Mouse (Mus musculus) spleen, embryonic (tissue): ENCODE results near the gene Traf4.
"Not testable (repeated sequence)": the region's sequence is repeated elsewhere in the genome, so short reads cannot be mapped to it uniquely, and the experiment has no call there.

Experiments
- CTCF ChIA-PET: fragments of 350-600 bp; sonication (Branson Sonifier 250); formaldehyde crosslinking; loops from one replicate; lab custom pipeline; 2022; lab: Charles Lee

Gene Traf4

DNA sequence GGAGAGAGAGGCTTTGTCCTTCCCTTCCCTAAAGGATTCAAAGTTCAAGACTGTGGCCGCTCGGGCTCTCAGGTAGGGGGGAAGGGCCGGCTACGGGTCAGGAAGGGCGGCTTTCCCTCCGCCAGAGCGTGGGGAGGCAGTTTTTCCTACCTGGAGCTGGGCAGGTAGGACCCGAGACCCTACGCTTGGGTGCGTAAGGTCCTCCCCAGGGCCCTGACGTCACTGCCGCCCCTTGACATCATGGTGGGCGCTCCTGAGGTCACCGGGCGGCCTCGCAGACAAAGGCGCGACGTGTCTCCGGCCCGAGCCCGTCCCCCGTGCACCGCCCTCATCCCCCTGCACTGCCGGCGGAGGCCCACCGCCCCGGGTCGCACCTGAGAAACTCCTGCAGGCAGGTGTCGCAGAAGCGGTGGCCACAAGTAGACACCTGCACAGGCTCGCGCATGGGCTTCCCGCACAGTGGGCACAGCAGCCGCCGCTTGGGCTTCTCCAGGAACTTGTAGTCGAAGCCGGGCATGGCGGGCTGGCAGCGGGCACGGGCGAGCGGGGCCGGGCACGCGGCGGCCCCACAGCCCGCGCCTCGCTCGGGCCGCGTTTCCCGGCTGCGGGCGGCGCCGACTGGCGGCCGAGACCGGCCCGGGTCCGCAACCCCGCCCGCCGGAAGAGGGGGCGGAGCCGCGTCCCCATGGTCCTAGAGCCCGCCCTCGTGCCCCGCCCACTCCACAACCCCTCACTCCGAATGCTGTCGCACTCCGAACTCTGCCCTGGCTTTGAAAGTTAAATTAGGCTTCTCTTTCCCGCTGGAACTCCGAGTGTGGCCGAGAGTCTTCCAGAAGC is at the start of gene Traf4:
Gene Traf4, minus strand, starts transcription at position 666 of the 837 bp plus-strand sequence.
- CTCF ChIA-PET, result interaction anchor here (0.7 kb wide), 1 partner anchor 140 kb away, joined by 3 read pairs; no protein-coding TSS in a partner anchor

DNA sequence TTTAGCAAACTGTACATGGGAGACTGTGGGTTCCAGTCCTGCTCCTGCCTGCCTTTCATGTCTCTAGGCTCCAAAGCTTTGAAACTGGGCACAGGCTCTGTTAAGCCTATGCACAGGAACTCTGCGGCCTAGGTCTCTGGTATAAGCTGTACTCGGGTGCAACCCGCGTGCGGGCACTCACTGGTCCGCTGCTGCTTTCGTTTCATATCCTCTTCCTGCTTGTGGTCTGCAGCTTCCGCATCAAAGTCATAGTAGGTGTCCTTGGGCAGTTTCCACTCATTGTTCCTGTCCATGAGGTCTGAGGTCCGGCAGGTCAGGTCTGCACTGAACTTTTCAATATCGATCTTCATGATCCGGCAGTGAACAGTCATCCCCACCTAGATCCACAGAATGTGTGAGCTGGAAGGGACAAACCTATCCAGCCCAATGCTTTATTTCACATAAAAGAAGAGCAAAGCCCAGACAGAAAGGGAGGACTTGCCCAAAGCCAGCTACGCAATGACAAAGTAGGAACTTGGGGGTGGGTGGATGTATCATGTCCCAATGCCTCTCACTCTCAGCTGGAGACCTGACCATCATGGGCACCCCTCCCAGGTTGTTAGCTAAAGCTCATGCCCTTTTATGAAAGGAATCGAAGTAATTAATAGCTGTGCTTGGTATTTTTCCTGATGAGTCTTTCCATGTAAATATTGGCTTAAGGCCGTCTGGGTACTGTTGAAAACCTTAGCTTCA is 47.9 kb upstream of the Traf4 start:
- CTCF ChIA-PET, result interaction anchor here (1.0 kb wide), 1 partner anchor 12 kb away, joined by 3 read pairs; no protein-coding TSS in a partner anchor

DNA sequence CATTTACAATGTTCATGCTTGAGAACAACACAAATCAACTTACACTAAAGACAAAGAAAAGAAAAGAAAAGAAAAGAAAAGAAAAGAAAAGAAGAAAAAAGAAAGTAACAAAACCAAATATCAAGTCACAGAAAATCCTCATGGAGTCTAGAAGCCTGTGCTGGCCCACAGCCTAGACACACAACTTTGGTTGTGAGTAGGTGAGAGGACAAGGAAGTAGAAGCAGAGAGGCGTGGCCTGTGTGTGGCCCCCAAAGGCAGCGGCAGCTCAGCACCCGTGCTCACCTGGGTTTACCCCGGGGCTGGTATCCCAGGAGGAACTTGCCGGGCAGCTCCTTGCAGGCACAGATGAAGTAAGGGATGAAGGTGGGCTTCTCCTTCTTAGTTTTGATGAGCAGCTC is 46.1 kb upstream of the Traf4 start:
- CTCF ChIA-PET, result interaction anchor here (0.6 to 1.2 kb wide), 2 partner anchors 22 to 34 kb away, joined by 3 read pairs; partner anchors contain the start of genes Sdf2 and Supt6

DNA sequence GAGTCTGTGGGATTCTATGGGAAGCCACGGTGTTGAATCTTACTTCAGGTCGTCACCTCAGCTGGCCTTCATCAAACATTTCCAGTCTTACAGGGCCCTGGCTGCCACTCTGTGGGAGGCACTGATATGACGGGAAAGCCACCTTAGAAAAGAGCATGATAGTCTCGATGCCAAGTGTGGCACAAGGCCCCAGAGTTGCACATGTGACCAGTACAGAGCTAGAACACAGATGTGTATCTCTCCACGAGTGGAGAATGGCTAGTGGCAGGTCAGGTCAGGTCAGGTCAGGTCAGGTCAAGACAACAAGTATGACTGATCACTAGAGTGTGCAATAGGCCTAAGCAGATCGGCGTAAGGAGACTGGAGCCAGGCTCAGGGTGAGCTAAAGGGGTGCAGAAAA is 45.2 kb upstream of the Traf4 start:
- CTCF ChIA-PET, result interaction anchor here (0.6 to 1.2 kb wide), 4 partner anchors 19 to 50 kb away, joined by 3 to 9 read pairs (median 3); no protein-coding TSS in a partner anchor

DNA sequence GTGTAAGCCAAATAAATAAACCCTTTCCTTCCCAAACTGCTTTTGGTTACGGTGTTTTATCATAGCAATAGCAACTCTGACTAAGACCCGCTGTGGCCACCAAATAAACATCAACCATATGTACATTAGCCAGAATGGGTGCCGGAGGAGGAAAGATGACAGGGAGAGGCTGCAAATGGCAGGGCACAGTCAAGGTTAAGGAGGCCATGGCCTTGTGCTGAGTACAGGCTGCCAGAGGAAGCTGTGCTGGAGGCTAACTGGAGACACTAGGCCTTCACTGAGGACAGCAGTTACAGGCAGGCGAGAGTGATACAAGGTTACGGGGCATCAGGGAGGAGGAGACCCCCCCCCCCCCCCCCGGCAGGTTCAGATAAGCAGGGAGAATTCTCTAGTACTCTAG is 44.5 kb upstream of the Traf4 start:
- CTCF ChIA-PET, result interaction anchor here (1.2 kb wide), 1 partner anchor 20 kb away, joined by 3 read pairs; no protein-coding TSS in a partner anchor

DNA sequence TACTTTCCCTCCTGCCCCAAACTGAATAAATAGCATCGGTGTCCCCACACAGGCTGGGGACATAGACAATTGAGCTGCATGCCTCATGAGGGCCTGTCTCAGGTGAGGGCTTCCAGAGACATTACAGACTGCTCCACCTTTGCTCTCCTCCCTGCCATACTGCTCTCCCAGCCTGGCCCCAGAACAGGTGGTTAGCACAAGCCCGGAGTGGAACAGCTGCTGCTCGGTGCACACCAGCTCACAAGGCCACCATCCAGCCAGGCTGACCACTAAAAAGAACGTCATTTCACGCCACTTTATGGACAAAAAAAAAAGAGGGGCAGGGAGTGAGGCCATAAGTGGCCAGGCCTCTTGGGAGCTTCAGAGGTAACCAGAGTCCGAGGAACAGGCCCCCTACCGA is 41.8 kb upstream of the Traf4 start:
- CTCF ChIA-PET, result no interaction called here

DNA sequence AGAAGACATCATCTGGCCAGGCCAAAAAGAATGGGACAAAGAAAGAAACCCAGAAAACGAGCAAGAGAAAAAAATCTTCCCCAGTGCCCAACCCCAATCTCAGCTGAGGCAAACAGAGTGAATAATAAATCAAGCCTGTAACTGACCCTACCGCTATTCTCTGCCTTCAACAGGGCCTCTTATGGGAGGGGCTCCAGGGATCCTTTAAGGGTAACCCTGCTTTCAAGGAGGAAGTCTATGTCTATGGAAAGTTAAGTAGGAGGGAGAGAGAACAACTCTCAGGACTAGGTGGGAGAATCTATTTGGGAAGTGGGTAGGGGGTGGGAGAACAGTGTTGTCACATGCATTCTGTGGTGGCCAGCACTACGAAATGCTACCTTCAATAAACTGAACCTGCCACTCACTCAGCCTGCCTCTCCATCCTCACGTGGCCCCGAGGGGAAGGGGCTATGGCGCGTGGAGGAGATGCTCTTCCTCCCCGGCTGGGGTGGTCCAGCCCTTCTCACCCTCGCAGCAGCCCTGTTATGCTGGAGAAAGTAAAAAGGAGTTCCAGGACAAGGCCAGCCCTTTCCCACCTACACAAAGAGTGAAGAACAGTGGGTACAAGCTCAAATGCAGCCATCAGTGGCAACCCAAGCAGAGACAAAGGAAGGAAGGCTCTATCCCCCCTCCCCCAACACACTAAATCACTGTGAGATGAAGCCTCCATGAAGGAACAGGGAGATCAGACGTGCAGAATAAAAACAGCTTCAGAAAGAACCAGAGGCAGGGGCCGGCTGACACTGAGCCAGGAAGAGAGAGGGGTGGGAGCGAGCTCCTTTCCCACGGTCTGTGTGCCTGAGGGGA is 40.2 kb upstream of the Traf4 start:
- CTCF ChIA-PET, result interaction anchor here (0.8 kb wide), 1 partner anchor 12 kb away, joined by 3 read pairs; no protein-coding TSS in a partner anchor

DNA sequence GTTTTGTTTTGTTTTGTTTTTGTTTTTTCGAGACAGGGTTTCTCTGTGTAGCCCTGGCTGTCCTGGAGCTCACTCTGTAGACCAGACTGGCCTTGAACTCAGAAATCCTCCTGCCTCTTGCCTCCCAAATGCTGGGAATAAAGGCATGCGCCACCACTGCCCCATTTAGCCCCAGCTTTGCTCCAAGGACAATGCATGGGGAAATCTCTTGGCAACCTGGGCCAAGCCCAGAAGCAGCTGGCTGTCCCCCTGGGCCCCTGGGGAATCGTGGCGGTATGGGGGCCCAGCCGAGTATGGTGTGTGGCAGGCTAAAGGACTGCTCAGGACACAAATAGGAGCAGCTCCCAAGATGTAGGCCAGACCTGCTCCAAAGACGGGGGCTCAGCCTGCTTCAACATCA is 38.9 kb upstream of the Traf4 start:
- CTCF ChIA-PET, result no interaction called here

DNA sequence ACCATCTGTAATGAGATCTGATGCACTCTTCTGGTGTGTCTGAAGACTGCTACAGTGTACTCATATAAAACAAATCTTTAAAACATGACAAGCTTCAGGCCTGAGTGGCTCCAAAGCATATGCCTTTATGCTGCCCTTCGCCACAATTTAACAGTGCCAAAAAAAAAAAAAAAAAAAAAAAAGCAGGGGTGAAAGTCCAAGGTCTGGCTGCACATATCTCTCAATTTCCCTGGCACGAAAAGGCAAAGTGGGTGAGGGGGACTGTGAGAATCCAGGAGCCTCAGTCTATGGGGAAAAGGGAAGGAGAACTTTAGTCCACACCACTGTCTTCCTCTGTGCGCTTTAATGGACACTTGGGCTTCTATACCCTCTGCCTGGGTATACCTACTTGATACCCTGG is 37.0 kb upstream of the Traf4 start:
- CTCF ChIA-PET, result no interaction called here

DNA sequence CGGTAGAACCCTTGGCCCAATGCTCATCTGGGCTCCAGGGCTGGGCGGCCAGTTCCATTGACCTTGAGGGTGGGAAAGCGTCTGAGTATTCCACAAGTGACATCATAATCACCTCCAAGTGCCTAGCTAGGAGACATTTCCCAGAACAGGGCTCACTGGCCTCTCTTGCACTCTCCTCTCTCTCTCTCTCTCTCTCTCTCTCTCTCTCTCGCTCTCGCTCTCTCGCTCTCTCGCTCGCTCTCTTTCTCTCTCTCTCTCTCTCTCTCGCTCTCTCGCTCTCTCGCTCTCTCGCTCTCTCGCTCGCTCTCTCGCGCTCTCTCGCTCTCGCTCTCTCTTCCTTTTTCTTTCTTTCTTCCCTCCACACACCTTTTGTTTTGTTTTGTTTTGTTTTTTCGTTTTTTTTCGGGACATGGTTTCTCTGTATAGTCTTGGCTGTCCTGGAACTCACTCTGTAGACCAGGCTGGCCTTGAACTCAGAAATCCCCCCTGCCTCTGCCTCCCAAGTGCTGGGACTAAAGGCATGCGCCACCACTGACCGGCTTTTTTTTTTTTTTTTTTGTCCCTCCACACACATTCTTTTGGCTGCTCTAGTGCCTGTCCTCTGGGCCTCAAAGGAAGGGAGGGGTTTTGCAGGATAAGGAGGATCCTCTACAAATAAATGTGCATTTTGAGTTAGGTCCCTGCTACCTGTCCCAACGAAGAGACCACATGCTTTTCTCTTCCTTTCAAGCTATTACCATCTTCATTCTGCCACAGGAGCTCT is 29.9 kb upstream of the Traf4 start:
- CTCF ChIA-PET, result no interaction called here

DNA sequence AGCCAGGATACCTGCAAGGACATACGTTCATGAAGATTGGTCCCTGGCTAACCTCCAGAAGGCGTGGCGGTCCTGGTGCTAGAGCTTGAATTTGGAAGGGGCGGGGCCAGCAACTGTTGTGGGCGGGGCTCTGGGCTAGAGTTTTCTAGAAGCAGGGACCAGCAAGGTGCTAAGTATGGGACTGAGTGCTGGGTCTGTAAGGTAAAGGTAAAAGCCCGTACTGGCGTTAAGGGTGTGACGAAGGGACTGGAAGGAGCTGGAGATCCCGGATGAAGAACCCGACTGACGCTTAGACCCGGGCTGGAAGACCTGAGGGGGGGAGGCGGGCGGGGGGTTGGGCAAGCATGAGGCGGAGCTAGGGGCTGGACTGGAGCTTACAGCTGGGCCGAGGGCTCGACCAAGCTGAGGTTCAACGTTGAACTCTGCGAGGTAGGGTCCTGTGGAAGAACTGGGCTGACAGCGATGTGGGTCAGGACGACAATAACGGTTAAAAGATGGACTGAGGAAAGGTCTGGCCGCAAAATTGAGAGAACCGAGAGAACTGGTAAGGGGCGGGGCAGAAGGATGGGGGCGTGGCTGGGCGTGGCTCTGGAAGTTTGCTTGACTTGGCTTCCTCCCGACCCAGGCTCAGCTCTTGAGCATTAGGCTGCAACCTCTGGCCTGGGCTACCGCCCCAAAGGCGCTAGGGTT is 29.2 kb upstream of the Traf4 start:
- CTCF ChIA-PET, result no interaction called here

DNA sequence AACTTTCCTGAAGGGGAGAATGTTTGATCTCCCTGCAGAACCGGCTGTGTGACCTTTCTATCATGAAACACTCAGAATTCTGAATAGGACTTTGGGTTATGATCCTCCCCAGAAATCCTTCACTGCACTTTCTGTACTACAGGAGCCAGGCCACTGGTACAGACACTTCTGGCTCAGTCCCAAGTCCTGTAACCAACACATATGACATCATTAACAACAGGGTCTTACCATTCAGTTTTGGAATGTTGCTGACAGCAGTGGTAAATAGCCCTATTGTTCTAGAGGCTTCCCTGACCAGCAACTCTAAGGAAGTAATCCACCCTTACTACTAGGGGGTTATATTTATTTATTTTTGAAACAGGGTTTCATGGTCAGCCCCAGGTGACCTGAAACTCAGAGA is 27.7 kb upstream of the Traf4 start, which contains the start of gene Proca1:
Gene Proca1, plus strand, starts transcription at position 280 of the 400 bp plus-strand sequence.
- CTCF ChIA-PET, result no interaction called here

DNA sequence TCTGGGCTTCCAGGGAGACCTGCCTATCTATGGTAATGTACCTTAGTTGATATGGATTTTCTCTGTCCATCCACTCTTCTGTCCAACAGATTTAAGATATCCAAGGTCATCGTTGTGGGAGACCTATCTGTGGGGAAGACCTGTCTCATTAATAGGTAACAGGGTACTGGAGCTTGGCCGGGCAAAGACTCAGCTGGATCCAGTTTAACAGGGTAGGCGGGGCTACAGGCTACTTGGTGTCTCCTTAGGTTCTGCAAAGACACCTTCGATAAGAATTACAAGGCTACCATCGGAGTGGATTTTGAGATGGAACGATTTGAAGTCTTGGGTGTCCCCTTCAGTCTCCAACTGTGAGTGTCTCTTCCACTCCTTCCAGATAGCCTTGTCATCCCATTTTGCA is 24.7 kb upstream of the Traf4 start:
- CTCF ChIA-PET, result interaction anchor here (0.6 to 0.9 kb wide), 2 partner anchors 21 to 64 kb away, joined by 3 to 6 read pairs; no protein-coding TSS in a partner anchor

DNA sequence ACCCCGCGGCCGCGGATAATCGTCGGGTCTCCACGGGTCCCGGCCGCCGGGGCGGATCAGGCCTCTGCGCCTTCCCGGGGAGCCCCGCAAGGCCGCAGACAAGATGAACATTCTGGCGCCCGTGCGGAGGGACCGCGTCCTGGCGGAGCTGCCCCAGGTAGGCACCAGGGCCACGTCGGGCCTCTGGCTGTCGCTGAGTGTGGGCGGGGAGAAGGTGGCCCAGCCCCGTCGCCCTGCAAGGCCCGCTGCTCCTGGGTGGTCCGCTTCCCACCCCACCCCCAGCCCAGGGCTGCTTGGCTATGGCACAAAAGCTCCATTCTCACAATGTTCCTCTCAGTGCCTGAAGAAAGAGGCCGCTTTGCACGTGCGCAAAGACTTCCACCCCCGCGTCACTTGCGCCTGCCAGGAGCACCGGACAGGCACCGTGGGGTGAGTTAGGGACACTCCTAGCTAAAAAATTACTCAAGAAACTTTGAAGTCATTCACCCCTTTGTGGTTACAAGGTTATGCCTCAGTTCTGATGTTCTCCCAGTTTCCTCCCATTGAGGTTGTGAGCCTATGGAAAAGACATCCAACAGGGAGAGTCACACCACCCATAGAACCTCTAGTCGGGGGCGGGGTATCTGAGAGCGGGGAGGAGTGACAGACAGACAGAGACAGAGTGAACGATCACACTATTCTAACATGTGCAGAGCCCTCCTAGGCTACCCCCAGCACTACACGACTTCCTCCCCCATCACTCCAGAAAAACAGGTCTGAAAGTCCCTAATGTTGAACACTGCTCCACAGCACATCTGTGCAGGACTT is 24.0 kb upstream of the Traf4 start:
- CTCF ChIA-PET, result interaction anchor here (0.6 to 0.9 kb wide), 2 partner anchors 15 to 22 kb away, joined by 3 read pairs; no protein-coding TSS in a partner anchor

DNA sequence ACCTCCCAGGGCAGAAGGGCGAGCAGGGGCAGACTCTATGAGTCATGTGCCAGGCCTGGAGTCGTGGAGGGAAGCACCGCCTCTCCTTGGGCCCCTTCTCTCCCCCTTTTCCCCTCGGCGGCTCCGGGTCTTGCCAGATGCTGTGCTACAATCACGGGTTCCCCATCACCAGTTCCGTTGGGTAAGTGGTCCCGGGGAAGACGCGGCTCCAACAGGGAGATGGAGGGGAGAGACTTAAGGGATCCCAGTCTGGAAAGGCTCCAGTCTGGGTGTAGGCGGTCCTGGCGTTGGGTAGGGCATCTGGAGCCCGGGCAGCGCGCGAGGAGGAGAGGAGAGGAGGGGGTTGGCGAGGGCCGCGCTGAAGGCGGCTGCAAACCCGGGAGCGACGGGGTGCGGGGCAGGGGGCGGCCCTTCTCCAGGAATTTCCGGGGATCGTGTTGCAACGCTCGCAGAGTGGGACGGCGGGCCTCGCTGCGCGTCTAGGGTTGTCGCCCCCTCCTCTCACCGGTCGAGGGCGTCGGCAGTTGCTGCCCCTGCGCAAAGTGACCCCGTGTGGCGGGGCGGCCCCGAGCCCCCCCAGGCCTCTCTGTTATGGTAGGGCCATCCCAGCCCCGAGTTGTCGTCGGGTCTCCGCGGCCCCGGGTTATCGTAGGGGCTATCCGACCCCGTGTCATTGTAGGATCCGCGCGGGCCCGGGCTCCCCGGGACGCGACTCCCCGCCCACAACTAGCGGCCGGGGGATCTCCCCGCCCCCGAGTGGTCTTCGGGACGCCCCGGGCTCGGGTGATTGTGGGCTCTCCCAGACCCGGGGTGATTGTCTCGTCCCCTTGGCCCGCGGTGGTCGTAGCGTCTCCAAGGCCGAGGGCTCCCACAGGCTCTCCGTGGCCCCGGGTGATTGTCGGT is 23.2 kb upstream of the Traf4 start, which contains the start of gene Rab34:
Gene Rab34, plus strand, starts transcription at position 100 of the 903 bp plus-strand sequence.
- CTCF ChIA-PET, result interaction anchor here (0.6 to 0.9 kb wide), 2 partner anchors 14 to 23 kb away, joined by 3 read pairs; no protein-coding TSS in a partner anchor

DNA sequence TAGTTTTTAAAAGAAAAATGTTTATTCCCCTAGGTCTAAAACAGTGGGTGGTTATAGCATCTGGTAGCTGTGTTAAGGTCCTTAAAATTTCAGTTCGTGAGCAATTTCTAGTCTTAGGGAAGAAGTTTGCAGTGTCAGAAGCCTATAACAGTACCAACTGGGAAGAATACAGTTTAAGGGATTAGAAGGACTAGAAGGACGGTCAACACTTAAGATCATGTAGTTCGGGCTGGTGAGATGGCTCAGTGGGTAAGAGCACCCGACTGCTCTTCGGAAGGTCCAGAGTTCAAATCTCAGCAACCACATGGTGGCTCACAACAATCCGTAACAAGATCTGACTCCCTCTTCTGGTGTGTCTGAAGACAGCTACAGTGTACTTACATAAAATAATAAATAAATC is 19.3 kb upstream of the Traf4 start:
- CTCF ChIA-PET, result not testable (repeated sequence)

DNA sequence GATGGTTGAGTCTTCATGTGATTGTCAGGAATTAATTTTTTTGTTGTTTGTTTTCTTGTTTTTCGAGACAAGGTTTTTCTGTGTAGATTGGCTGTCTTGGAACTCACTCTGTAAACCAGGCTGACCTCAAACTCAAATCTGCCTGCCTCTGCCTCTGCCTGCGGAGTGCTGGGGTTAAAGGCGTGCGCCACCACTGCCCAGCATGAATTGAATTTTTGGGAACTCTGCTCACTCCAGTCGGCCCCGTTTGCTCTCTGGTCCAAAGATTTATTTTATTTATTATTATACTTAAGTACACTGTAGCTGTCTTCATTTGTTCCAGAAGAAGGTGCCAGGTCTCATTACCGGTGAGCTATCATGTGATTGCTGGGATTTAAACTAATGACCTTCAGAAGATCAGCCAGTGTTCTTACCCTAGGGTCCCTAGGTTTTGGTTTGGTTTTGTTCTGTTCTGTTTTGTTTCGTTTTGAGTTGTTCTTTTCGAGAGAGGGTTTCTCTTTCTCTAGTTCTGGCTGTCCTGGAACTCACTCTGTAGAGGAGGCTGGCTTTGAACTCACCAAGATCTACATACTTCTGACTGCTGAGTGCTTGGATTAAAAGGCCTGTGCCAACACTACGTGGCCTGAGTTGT is 18.6 kb upstream of the Traf4 start:
- CTCF ChIA-PET, result no interaction called here
